Mouse (Mus musculus): ENCODE results near the gene Cd40. TPM values are rescaled to one million over a fixed set of nuclear protein-coding genes. Genes with fewer than 3 reads are reported as not detected.

The Cd40 gene
- polyA plus RNA-seq, 1 experiment from 2014 or later: 7.3 TPM

- no peak for ATAC-seq (ENCODE audit: low FRiP score, low TSS enrichment)
- no peak overlapping the region for H3K9ac ChIP-seq (replicated peaks; ENCODE audit: low read length)
- no peak overlapping the region for H3K27ac ChIP-seq (replicated peaks; ENCODE audit: low read depth, low read length)
- no peak overlapping the region for H3K4me3 ChIP-seq (replicated peaks; ENCODE audit: low read depth, low read length)
- H3K9me3 ChIP-seq (ENCODE audit: control insufficient read depth, low read length): no peaks in the 10 kb centered on the region
- H3K4me1 ChIP-seq (ENCODE audit: control insufficient read depth, insufficient read depth, low read length): peaks cover 3% of the 10 kb centered on the region; the same call in 1 of the 2 replicates
- H3K36me3 ChIP-seq (ENCODE audit: control insufficient read depth, insufficient read depth, low read length): no peaks in the 10 kb centered on the region
- H3K27me3 ChIP-seq (ENCODE audit: control insufficient read depth, insufficient read depth, low read length): no peaks in the 10 kb centered on the region; the same call in 1 of the 2 replicates
- DNase-seq: no peak
- 77% methylated on average over 2 of the region's 2 CpGs for WGBS
- H3K4me2 ChIP-seq (ENCODE audit: low read length): no peak overlapping the region
These were observed 13.4 kb downstream of the Cd40 start for GRCm38 (mm10) chr2:165068806-165069205.

GRCm38 (mm10) chr2:165070096-165070816 is 14.8 kb downstream of the Cd40 start:
- Histone ChIP-seq H3K4me1 (ENCODE audit: control insufficient read depth, insufficient read depth, low read length) (peaks cover 3% of the 10 kb centered on the region; the same call in 1 of the 2 replicates), H3K27ac (replicated peaks; ENCODE audit: low read depth, low read length) (no peak overlapping the region), H3K4me2 (ENCODE audit: low read length) (peak overlapping the region; percentile 30), H3K36me3 (ENCODE audit: control insufficient read depth, insufficient read depth, low read length) (no peaks in the 10 kb centered on the region), H3K9ac (replicated peaks; ENCODE audit: low read length) (peak overlapping the region; percentile 24; the same call in 1 of the 2 replicates), H3K9me3 (ENCODE audit: control insufficient read depth, low read length) (no peaks in the 10 kb centered on the region), H3K27me3 (ENCODE audit: control insufficient read depth, insufficient read depth, low read length) (peaks cover 4% of the 10 kb centered on the region; the same call in 1 of the 2 replicates), H3K4me3 (replicated peaks; ENCODE audit: low read depth, low read length) (no peak overlapping the region)
- WGBS: 19% methylated on average over 23 of the region's 23 CpGs
- ATAC-seq (ENCODE audit: low FRiP score, low TSS enrichment) (0 out of 2 replicates have a peak, but pooled peaks have one; percentile 8), DNase-seq (peak; percentile 88)

- DNase-seq: no peak
These were observed 18.0 kb downstream of the Cd40 start for GRCm38 (mm10) chr2:165073381-165073781.

DNA sequence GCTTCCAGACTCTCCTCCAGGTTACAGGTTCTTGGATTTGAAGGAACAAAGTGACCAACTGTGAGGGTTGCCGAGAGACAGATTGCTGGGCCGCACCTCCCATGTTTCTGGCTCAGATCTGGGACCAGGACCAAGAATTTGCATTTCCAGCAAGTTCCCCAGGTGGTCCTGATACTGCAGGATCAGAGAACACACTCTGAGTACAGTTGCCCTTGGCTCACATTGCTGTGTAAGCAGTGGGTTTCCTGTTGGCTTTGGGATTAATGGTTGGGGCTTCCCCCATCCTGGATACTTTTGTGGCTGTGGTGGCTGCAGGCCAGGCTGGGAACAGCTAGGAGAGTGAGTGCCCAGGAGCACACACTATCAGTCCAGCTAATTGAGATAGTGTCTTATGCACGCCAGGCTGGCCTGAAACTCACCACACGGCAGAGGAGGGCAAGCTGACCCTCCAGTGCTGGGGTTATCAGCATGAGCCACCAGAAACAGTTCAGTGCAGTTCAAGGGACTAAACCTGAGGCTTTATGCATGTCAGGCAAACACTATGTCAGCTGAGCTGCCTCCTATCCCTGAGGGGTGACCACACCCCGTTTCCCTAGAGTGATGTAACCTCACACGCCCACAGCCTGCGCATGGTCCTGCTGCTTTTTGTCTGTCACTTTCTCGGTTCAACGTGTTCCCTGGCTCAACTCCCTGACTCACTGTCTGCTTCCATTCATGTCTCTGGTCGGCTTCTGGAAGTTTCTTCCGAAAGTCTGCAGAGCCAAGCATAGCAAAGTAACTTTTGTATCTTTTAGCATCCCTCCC is 18.9 kb downstream of the Cd40 start:
- no peak overlapping the region for H3K9ac ChIP-seq (replicated peaks; ENCODE audit: low read length)
- no peak overlapping the region for H3K4me3 ChIP-seq (replicated peaks; ENCODE audit: low read depth, low read length)
- DNase-seq: no peak
- peaks cover 35% of the 10 kb centered on the region for H3K4me1 ChIP-seq (ENCODE audit: control insufficient read depth, insufficient read depth, low read length)
- no peaks in the 10 kb centered on the region for H3K36me3 ChIP-seq (ENCODE audit: control insufficient read depth, insufficient read depth, low read length)
- H3K27ac ChIP-seq (replicated peaks; ENCODE audit: low read depth, low read length): no peak overlapping the region
- peaks cover 4% of the 10 kb centered on the region; the same call in 1 of the 2 replicates for H3K27me3 ChIP-seq (ENCODE audit: control insufficient read depth, insufficient read depth, low read length)
- H3K9me3 ChIP-seq (ENCODE audit: control insufficient read depth, low read length): no peaks in the 10 kb centered on the region
- no peak overlapping the region for H3K4me2 ChIP-seq (ENCODE audit: low read length)
- ATAC-seq (ENCODE audit: low FRiP score, low TSS enrichment): no peak
- WGBS: 54% methylated on average over 11 of the region's 11 CpGs

More at GRCm38 (mm10) chr2:165073381-165073781, 18.0 kb downstream of the Cd40 start:
- Histone ChIP-seq H3K4me2 (ENCODE audit: low read length) (no peak overlapping the region), H3K9ac (replicated peaks; ENCODE audit: low read length) (no peak overlapping the region), H3K4me1 (ENCODE audit: control insufficient read depth, insufficient read depth, low read length) (peaks cover 26% of the 10 kb centered on the region), H3K4me3 (replicated peaks; ENCODE audit: low read depth, low read length) (no peak overlapping the region), H3K9me3 (ENCODE audit: control insufficient read depth, low read length) (no peaks in the 10 kb centered on the region), H3K27ac (replicated peaks; ENCODE audit: low read depth, low read length) (no peak overlapping the region), H3K36me3 (ENCODE audit: control insufficient read depth, insufficient read depth, low read length) (no peaks in the 10 kb centered on the region), H3K27me3 (ENCODE audit: control insufficient read depth, insufficient read depth, low read length) (peaks cover 4% of the 10 kb centered on the region; the same call in 1 of the 2 replicates)
- no peak for ATAC-seq (ENCODE audit: low FRiP score, low TSS enrichment)
- whole genome bisulfite sequencing: 24% methylated on average over 9 of the region's 9 CpGs

- Histone ChIP-seq H3K9me3 (ENCODE audit: control insufficient read depth, low read length) (no peaks in the 10 kb centered on the region), H3K9ac (replicated peaks; ENCODE audit: low read length) (no peak overlapping the region), H3K36me3 (ENCODE audit: control insufficient read depth, insufficient read depth, low read length) (no peaks in the 10 kb centered on the region), H3K27ac (replicated peaks; ENCODE audit: low read depth, low read length) (no peak overlapping the region), H3K4me1 (ENCODE audit: control insufficient read depth, insufficient read depth, low read length) (peaks cover 37% of the 10 kb centered on the region), H3K27me3 (ENCODE audit: control insufficient read depth, insufficient read depth, low read length) (peaks cover 4% of the 10 kb centered on the region; the same call in 1 of the 2 replicates), H3K4me3 (replicated peaks; ENCODE audit: low read depth, low read length) (no peak overlapping the region), H3K4me2 (ENCODE audit: low read length) (no peak overlapping the region)
- DNase-seq: peak; percentile 92
- peak; percentile 18; the same call in 1 of the 2 replicates for ATAC-seq (ENCODE audit: low FRiP score, low TSS enrichment)
- WGBS: 37% methylated on average over 2 of the region's 2 CpGs
These were observed 19.5 kb downstream of the Cd40 start for GRCm38 (mm10) chr2:165074937-165075336.

DNA sequence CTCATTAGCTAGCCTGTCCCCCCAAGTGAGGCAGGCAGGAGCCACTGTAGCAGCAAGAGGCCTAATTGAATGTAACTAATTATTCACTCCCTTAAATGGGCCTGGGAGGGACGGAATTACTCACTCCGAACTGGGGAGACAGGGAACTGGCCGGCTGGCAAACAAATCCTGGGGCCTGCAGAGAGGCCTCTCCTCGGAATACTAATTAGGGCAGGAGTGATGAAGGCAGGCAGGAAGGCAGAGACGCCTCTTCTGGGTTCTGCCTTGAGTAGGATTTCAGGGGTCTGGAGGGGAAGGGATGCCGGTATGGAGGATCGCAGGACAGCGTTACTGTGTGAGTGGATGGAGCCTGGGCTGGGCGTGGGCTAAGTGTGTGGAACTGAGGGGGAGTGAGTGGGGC is 21.6 kb downstream of the Cd40 start:
- Histone ChIP-seq H3K4me3 (replicated peaks; ENCODE audit: low read depth, low read length) (no peak overlapping the region), H3K9ac (replicated peaks; ENCODE audit: low read length) (peak overlapping the region; percentile 26; the same call in 1 of the 2 replicates), H3K36me3 (ENCODE audit: control insufficient read depth, insufficient read depth, low read length) (no peaks in the 10 kb centered on the region), H3K27me3 (ENCODE audit: control insufficient read depth, insufficient read depth, low read length) (peaks cover 4% of the 10 kb centered on the region; the same call in 1 of the 2 replicates), H3K4me1 (ENCODE audit: control insufficient read depth, insufficient read depth, low read length) (peaks cover 37% of the 10 kb centered on the region), H3K4me2 (ENCODE audit: low read length) (peak overlapping the region; percentile 31), H3K27ac (replicated peaks; ENCODE audit: low read depth, low read length) (peak overlapping the region; percentile 49; the same call in 1 of the 2 replicates), H3K9me3 (ENCODE audit: control insufficient read depth, low read length) (no peaks in the 10 kb centered on the region)
- 5% methylated on average over 9 of the region's 9 CpGs for WGBS
- DNase-seq (peak; percentile 77), ATAC-seq (ENCODE audit: low FRiP score, low TSS enrichment) (peak; percentile 41; the same call in 1 of the 2 replicates)

DNA sequence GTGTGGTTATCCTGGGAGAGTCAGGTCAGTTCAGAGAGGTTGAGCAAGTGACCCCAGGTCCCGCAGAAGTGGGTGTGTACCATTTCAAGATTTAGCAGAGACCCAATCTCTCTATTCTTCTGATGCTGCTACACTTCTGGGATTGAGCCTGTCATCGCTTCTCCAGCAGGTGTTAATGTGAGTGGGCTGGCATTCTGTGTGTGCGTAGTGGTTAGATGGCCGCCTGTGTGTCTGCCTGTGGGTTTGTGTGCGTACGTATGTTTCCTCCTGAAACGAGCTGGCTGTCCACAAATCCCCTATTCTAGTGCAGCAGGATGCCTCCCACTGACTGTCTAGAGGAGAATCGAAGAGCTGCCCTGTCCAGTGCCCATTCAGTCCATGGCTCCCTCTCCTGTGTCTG is 22.6 kb downstream of the Cd40 start:
- Histone ChIP-seq H3K4me2 (ENCODE audit: low read length) (no peak overlapping the region), H3K9me3 (ENCODE audit: control insufficient read depth, low read length) (no peaks in the 10 kb centered on the region), H3K9ac (replicated peaks; ENCODE audit: low read length) (no peak overlapping the region), H3K4me1 (ENCODE audit: control insufficient read depth, insufficient read depth, low read length) (peaks cover 37% of the 10 kb centered on the region), H3K27ac (replicated peaks; ENCODE audit: low read depth, low read length) (no peak overlapping the region), H3K27me3 (ENCODE audit: control insufficient read depth, insufficient read depth, low read length) (peaks cover 4% of the 10 kb centered on the region; the same call in 1 of the 2 replicates), H3K36me3 (ENCODE audit: control insufficient read depth, insufficient read depth, low read length) (no peaks in the 10 kb centered on the region), H3K4me3 (replicated peaks; ENCODE audit: low read depth, low read length) (no peak overlapping the region)
- ATAC-seq (ENCODE audit: low FRiP score, low TSS enrichment): no peak
- no peak for DNase-seq
- 61% methylated on average over 8 of the region's 8 CpGs for whole genome bisulfite sequencing

DNA sequence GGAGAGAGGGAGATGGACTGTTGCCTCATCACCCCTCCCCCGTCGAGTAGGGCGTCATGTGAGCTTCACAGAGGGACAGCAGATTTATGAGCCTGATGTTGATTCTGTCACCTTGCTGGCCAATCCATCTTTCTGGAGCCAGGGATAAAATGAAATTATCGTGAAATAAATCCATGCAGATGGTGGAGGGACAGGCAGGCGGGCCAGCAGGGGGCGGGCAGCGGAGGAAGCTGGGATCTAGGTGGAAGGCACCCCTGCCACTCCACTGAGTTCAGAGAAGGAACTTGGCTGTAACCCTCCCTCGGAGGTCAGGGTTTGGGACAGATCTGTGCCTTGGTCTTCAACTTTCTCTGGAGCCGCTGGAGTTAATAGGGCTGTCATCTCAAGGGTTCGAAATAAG is 23.2 kb downstream of the Cd40 start:
- peaks cover 37% of the 10 kb centered on the region for H3K4me1 ChIP-seq (ENCODE audit: control insufficient read depth, insufficient read depth, low read length)
- H3K9me3 ChIP-seq (ENCODE audit: control insufficient read depth, low read length): no peaks in the 10 kb centered on the region
- H3K36me3 ChIP-seq (ENCODE audit: control insufficient read depth, insufficient read depth, low read length): no peaks in the 10 kb centered on the region
- 29% methylated on average over 10 of the region's 10 CpGs for WGBS
- DNase-seq (peak; percentile 59), ATAC-seq (ENCODE audit: low FRiP score, low TSS enrichment) (no peak)
- H3K4me2 ChIP-seq (ENCODE audit: low read length): no peak overlapping the region
- no peak overlapping the region for H3K4me3 ChIP-seq (replicated peaks; ENCODE audit: low read depth, low read length)
- H3K27me3 ChIP-seq (ENCODE audit: control insufficient read depth, insufficient read depth, low read length): peaks cover 4% of the 10 kb centered on the region; the same call in 1 of the 2 replicates
- H3K27ac ChIP-seq (replicated peaks; ENCODE audit: low read depth, low read length): no peak overlapping the region
- no peak overlapping the region; the same call in 1 of the 2 replicates for H3K9ac ChIP-seq (replicated peaks; ENCODE audit: low read length)
